ENCODE assay signal across 8 mouse cellular contexts in the genomic region with DNA sequence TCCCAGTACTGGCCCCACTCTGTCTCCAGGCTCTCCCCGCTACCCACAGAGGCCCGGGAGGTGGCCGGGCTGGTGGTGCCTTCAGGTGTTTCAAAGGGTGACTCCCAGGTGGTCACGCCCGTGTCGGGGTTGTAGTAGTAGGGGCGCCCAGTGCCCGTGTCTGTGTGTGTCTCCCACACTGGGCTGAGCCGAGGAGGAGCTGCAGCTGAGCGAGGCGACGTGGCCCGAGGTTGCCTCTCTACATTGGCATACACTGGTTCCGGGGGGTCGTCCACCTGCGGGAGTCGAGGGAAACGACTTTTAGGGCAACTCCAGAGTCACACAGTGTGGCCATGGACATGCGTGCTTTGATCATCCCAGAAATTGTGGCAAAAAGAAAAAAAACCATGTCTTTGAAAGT. TPM values are rescaled to one million over a fixed set of nuclear protein-coding genes. Genes with fewer than 3 reads are reported as not detected.
DNase-seq lines count a peak whose midpoint lies in the region; ATAC-seq lines count a peak whose summit lies in the region.

No protein-coding gene starts in this region.

- peak overlapping the region; percentile 37 for H3K4me3 ChIP-seq in kidney, embryonic 15.5 days (replicated peaks)
- H3K4me3 ChIP-seq in forebrain, embryonic 14.5 days (ENCODE audit: low read depth, low read length) = 0 out of 2 replicates have a peak overlapping the region, but pooled peaks have one; percentile 3
- peak overlapping the region; percentile 24; the same call in 1 of the 2 replicates for H3K4me3 ChIP-seq in limb, embryonic 12.5 days (replicated peaks)
- peak overlapping the region; percentile 13; the same call in 1 of the 2 replicates for H3K4me3 ChIP-seq in neural tube, embryonic 14.5 days (ENCODE audit: low read depth, low read length)

- peak overlapping the region; percentile 72 for H3K4me2 ChIP-seq in kidney, embryonic 15.5 days
- peak overlapping the region; percentile 22; the same call in 1 of the 2 replicates for H3K4me2 ChIP-seq in forebrain, embryonic 14.5 days (ENCODE audit: low read length)
- H3K4me2 ChIP-seq in limb, embryonic 12.5 days = peak overlapping the region; percentile 50
- peak overlapping the region; percentile 33; the same call in 1 of the 2 replicates for H3K4me2 ChIP-seq in neural tube, embryonic 14.5 days (ENCODE audit: low read depth, low read length)

- peak; percentile 47 for ATAC-seq in kidney, embryonic 15.5 days (replicated peaks; ENCODE audit: low FRiP score)
- no peak for ATAC-seq in forebrain, embryonic 14.5 days
- ATAC-seq in limb, embryonic 12.5 days (ENCODE audit: insufficient number of reproducible peaks, insufficient read depth, low FRiP score, low TSS enrichment, low read depth) = no peak
- no peak for ATAC-seq in neural tube, embryonic 14.5 days (ENCODE audit: low read depth)

- peaks cover 40% of the 10 kb centered on the region for H3K4me1 ChIP-seq in kidney, embryonic 15.5 days
- H3K4me1 ChIP-seq in forebrain, embryonic 14.5 days (ENCODE audit: control insufficient read depth, insufficient read depth, low read length) = no peaks in the 10 kb centered on the region
- peaks cover 15% of the 10 kb centered on the region for H3K4me1 ChIP-seq in limb, embryonic 12.5 days (replicated peaks)
- no peaks in the 10 kb centered on the region for H3K4me1 ChIP-seq in neural tube, embryonic 14.5 days (ENCODE audit: control insufficient read depth, insufficient read depth, low read length)

- peak overlapping the region; percentile 92 for H3K27ac ChIP-seq in kidney, embryonic 15.5 days
- H3K27ac ChIP-seq in forebrain, embryonic 14.5 days (ENCODE audit: low read depth, low read length) = no peak overlapping the region
- no peak overlapping the region for H3K27ac ChIP-seq in limb, embryonic 12.5 days
- H3K27ac ChIP-seq in neural tube, embryonic 14.5 days (ENCODE audit: low read depth, low read length) = no peak overlapping the region

- peak overlapping the region; percentile 39 for H3K9ac ChIP-seq in kidney, embryonic 15.5 days
- H3K9ac ChIP-seq in forebrain, embryonic 14.5 days (ENCODE audit: low read length) = no peak overlapping the region
- no peak overlapping the region; the same call in 1 of the 2 replicates for H3K9ac ChIP-seq in limb, embryonic 12.5 days (replicated peaks)
- H3K9ac ChIP-seq in neural tube, embryonic 14.5 days (replicated peaks; ENCODE audit: low read depth, low read length) = no peak overlapping the region

- no peak for DNase-seq in kidney, postnatal 4 days
- no peak for DNase-seq in forebrain, embryonic 14.5 days (ENCODE audit: low spot score)
- DNase-seq in spleen, adult 12 weeks (ENCODE audit: low spot score) = no peak
- no peak for DNase-seq in layer of hippocampus, postnatal 10 days (ENCODE audit: low spot score in 2 of 2)
- no peak for DNase-seq in urinary bladder, postnatal 4 days (ENCODE audit: low spot score in 2 of 2)

- H3K27me3 ChIP-seq in kidney, embryonic 15.5 days = no peaks in the 10 kb centered on the region
- H3K27me3 ChIP-seq in forebrain, embryonic 14.5 days (replicated peaks; ENCODE audit: control insufficient read depth, insufficient read depth, low read length) = no peaks in the 10 kb centered on the region
- peaks cover 41% of the 10 kb centered on the region for H3K27me3 ChIP-seq in limb, embryonic 12.5 days
- H3K27me3 ChIP-seq in neural tube, embryonic 14.5 days (ENCODE audit: control insufficient read depth, insufficient read depth, low read length) = no peaks in the 10 kb centered on the region

- H3K9me3 ChIP-seq in kidney, embryonic 15.5 days (replicated peaks) = no peaks in the 10 kb centered on the region
- no peaks in the 10 kb centered on the region for H3K9me3 ChIP-seq in forebrain, embryonic 14.5 days (replicated peaks; ENCODE audit: control insufficient read depth, low read length)
- H3K9me3 ChIP-seq in limb, embryonic 12.5 days = no peaks in the 10 kb centered on the region
- H3K9me3 ChIP-seq in neural tube, embryonic 14.5 days (ENCODE audit: control insufficient read depth, low read length) = no peaks in the 10 kb centered on the region

- WGBS in kidney, embryonic 15.5 days = 36% methylated on average over 19 of the region's 19 CpGs
- WGBS in forebrain, embryonic 14.5 days = 74% methylated on average over 19 of the region's 19 CpGs
- WGBS in limb, embryonic 12.5 days = 54% methylated on average over 19 of the region's 19 CpGs
- 69% methylated on average over 19 of the region's 19 CpGs for WGBS in neural tube, embryonic 14.5 days

- H3K36me3 ChIP-seq in kidney, embryonic 15.5 days = no peaks in the 10 kb centered on the region
- H3K36me3 ChIP-seq in forebrain, embryonic 14.5 days (ENCODE audit: control insufficient read depth, insufficient read depth, low read length) = no peaks in the 10 kb centered on the region
- H3K36me3 ChIP-seq in limb, embryonic 12.5 days = no peaks in the 10 kb centered on the region
- no peaks in the 10 kb centered on the region for H3K36me3 ChIP-seq in neural tube, embryonic 14.5 days (ENCODE audit: control insufficient read depth, insufficient read depth, low read length)

RNA-seq across cellular contexts. Expression of gene Arhgap27, which starts 23.4 kb away (rescaled TPM):
- polyA plus RNA-seq in kidney, embryonic 15.5 days (2015; fragmentation: Nextera tagmentation; extraction: Ambion mirVana) = 15.8 and 17.2 TPM in 2 replicates
- 1.5 and 2.3 TPM in 2 replicates for polyA plus RNA-seq in forebrain, embryonic 14.5 days (2014; fragmentation: Nextera tagmentation; extraction: Ambion mirVana)
- polyA plus RNA-seq in limb, embryonic 12.5 days (2016; fragmentation: Nextera tagmentation; extraction: Ambion mirVana) = 4.8 and 7.1 TPM in 2 replicates
- polyA plus RNA-seq in neural tube, embryonic 14.5 days (2014; fragmentation: Nextera tagmentation; extraction: Ambion mirVana) = 3.9 and 4.1 TPM in 2 replicates
- 1 to 10 TPM; 8.7 to 9.3 TPM for total RNA-seq in layer of hippocampus, postnatal 10 days (2021)

Comparison
In these comparisons a context has a peak if more than half of its experiments do, and no peak if none do; other contexts are left out.
1. H3K4me2 ChIP-seq: peak in every context shown above with its lines; median percentile 72 in kidney, embryonic 15.5 days; 50 in limb, embryonic 12.5 days; 33 in neural tube, embryonic 14.5 days; 22 in forebrain, embryonic 14.5 days.